ENCODE assay signal across 15 mouse cellular contexts in the genomic region with DNA sequence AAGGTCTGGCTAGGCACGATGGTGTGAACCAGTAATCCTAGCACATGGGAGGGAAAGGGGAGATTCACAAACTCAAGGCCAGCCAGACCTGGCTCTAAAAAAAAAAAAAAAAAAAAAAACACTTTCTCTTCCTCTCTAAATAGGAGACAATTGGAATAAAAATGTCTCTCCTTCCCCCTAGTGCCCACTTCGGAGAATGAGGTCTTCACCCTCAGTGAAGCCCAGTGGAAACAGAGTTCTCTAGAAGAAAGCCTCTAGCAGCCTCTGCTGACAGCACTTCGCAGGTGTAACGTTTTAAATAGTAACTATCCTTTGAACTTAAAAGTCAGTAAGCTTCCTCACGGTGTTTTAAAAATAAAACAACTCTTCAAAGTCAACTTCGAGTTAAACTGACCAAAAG. TPM values are rescaled to one million over a fixed set of nuclear protein-coding genes. Genes with fewer than 3 reads are reported as not detected.
A peak's percentile ranks its signal among the peaks of the same experiment; 100 is the strongest.
DNase-seq lines count a peak whose midpoint lies in the region; ATAC-seq and TF ChIP-seq lines count a peak whose summit lies in the region.
"Had no signal": no experiment of that assay in that cellular context is flagged by ENCODE, and none has a peak within 500 bp of the region (broad histone marks: within the 10 kb centered on the region; RNA-seq: fewer than 3 reads in every experiment).

No protein-coding gene starts in this region.

- no peak for ATAC-seq in heart, postnatal 0 days (ENCODE audit: insufficient read depth, low read depth)
- ATAC-seq in liver, postnatal 0 days: no peak
- ATAC-seq in inflammation-experienced regulatory T-cells, adult 6 months: no peak

- H3K9ac ChIP-seq in heart, postnatal 0 days (replicated peaks; ENCODE audit: low read depth, low read length): no peak overlapping the region
- no peak overlapping the region for H3K9ac ChIP-seq in liver, postnatal 0 days (replicated peaks)
- H3K9ac ChIP-seq in CH12.LX (ENCODE audit: insufficient read depth, low read depth): no peak overlapping the region
- H3K9ac ChIP-seq: embryonic facial prominence, embryonic 13.5 days; hindbrain, embryonic 12.5 days had no signal

- H3K4me1 ChIP-seq in heart, postnatal 0 days (ENCODE audit: control insufficient read depth, insufficient read depth): no peaks in the 10 kb centered on the region
- H3K4me1 ChIP-seq in liver, postnatal 0 days (ENCODE audit: insufficient read depth): no peaks in the 10 kb centered on the region
- peaks cover 0 to 4% of the 10 kb centered on the region in 2 experiments; a peak in 1 of 4 replicates for H3K4me1 ChIP-seq in CH12.LX (ENCODE audit: control insufficient read depth in 1 of 2, insufficient read depth in 2 of 2)
- H3K4me1 ChIP-seq in cortical plate, adult 2 months (ENCODE audit: control insufficient read depth, insufficient read depth, low read length): no peaks in the 10 kb centered on the region
- H3K4me1 ChIP-seq: embryonic facial prominence, embryonic 13.5 days; hindbrain, embryonic 12.5 days had no signal

- peak; percentile 30; the same call in 1 of the 2 replicates for TF ChIP-seq CTCF in heart, postnatal 0 days (IDR thresholded peaks at IDR 0.05; ENCODE audit: low read depth)
- TF ChIP-seq CTCF in liver, postnatal 0 days (IDR thresholded peaks at IDR 0.05; ENCODE audit: low read depth): peak; percentile 8; the same call in 1 of the 2 replicates
- peak in 1 of 2 experiments; percentile 74; a peak in 2 of 4 replicates for TF ChIP-seq CTCF in CH12.LX (conservative IDR thresholded peaks at IDR 0.05 in 1 of 2, IDR thresholded peaks at IDR 0.05 in 1 of 2; ENCODE audit: low read depth in 2 of 2, low read length in 2 of 2)
- peak; percentile 20; the same call in 1 of the 2 replicates for TF ChIP-seq CTCF in cortical plate, adult 2 months (IDR thresholded peaks at IDR 0.05; ENCODE audit: extremely low read depth, insufficient read depth, low read length)

- WGBS in heart, postnatal 0 days: 56% methylated on average over 6 of the region's 6 CpGs
- WGBS in liver, postnatal 0 days (ENCODE audit: insufficient replicate concordance): 72% methylated on average over 6 of the region's 6 CpGs

- no peak for TF ChIP-seq POLR2A in CH12.LX (IDR thresholded peaks at IDR 0.05; ENCODE audit: low read depth, low read length)
- TF ChIP-seq POLR2A in cortical plate, adult 2 months (IDR thresholded peaks at IDR 0.05; ENCODE audit: extremely low read depth, insufficient read depth, low read length): no peak

- TF ChIP-seq RAD21 in CH12.LX (IDR thresholded peaks at IDR 0.05; ENCODE audit: low read depth, low read length): peak; percentile 63

- H3K4me3 ChIP-seq in heart, postnatal 0 days (ENCODE audit: low read depth, low read length): no peak overlapping the region
- H3K4me3 ChIP-seq in liver, postnatal 0 days (ENCODE audit: low read depth, low read length): no peak overlapping the region
- no peak overlapping the region for H3K4me3 ChIP-seq in CH12.LX (replicated peaks in 1 of 3; ENCODE audit: low read depth in 2 of 3, low read length in 2 of 3, poor library complexity in 1 of 3)
- H3K4me3 ChIP-seq in cortical plate, adult 2 months (ENCODE audit: insufficient read depth, low read length): no peak overlapping the region
- H3K4me3 ChIP-seq: embryonic facial prominence, embryonic 13.5 days; hindbrain, embryonic 12.5 days had no signal

- no peaks in the 10 kb centered on the region for H3K27me3 ChIP-seq in heart, postnatal 0 days (ENCODE audit: control insufficient read depth, insufficient read depth, low read length)
- no peaks in the 10 kb centered on the region for H3K27me3 ChIP-seq in liver, postnatal 0 days (ENCODE audit: insufficient read depth, low read length)
- H3K27me3 ChIP-seq in CH12.LX (replicated peaks): no peaks in the 10 kb centered on the region
- H3K27me3 ChIP-seq: embryonic facial prominence, embryonic 13.5 days; hindbrain, embryonic 12.5 days had no signal

- no peaks in the 10 kb centered on the region for H3K79me2 ChIP-seq in CH12.LX (replicated peaks; ENCODE audit: control insufficient read depth, extremely low read depth, insufficient read depth, poor library complexity, severe bottlenecking)

- no peaks in the 10 kb centered on the region for H3K9me3 ChIP-seq in heart, postnatal 0 days (replicated peaks; ENCODE audit: control insufficient read depth, low read length)
- no peaks in the 10 kb centered on the region for H3K9me3 ChIP-seq in liver, postnatal 0 days (ENCODE audit: low read length)
- no peaks in the 10 kb centered on the region for H3K9me3 ChIP-seq in CH12.LX (replicated peaks; ENCODE audit: low read length)
- H3K9me3 ChIP-seq: embryonic facial prominence, embryonic 13.5 days; hindbrain, embryonic 12.5 days had no signal

- H3K36me3 ChIP-seq in heart, postnatal 0 days (replicated peaks; ENCODE audit: control insufficient read depth, insufficient read depth, low read length): peaks cover 13% of the 10 kb centered on the region; the same call in 1 of the 2 replicates
- H3K36me3 ChIP-seq in liver, postnatal 0 days (replicated peaks; ENCODE audit: insufficient read depth, low read length): peaks cover 6% of the 10 kb centered on the region; the same call in 1 of the 2 replicates
- peaks cover 4 to 52% of the 10 kb centered on the region in 2 experiments for H3K36me3 ChIP-seq in CH12.LX (replicated peaks in 1 of 2; ENCODE audit: control insufficient read depth in 1 of 2, insufficient read depth in 1 of 2, low read length in 1 of 2)

- H3K4me2 ChIP-seq in heart, postnatal 0 days (ENCODE audit: low read depth, low read length): no peak overlapping the region
- H3K4me2 ChIP-seq in liver, postnatal 0 days (ENCODE audit: low read depth, low read length): no peak overlapping the region
- H3K4me2 ChIP-seq in CH12.LX (ENCODE audit: insufficient read depth, low read depth, poor library complexity, severe bottlenecking): no peak overlapping the region; the same call in 1 of the 2 replicates
- H3K4me2 ChIP-seq: embryonic facial prominence, embryonic 13.5 days; heart, embryonic 11.5 days; hindbrain, embryonic 12.5 days; liver, embryonic 11.5 days had no signal

- no peak overlapping the region for H3K27ac ChIP-seq in heart, postnatal 0 days (ENCODE audit: low read depth)
- H3K27ac ChIP-seq in liver, postnatal 0 days (ENCODE audit: low read depth): no peak overlapping the region
- H3K27ac ChIP-seq in CH12.LX (ENCODE audit: insufficient read depth, low read depth): no peak overlapping the region
- no peak overlapping the region for H3K27ac ChIP-seq in cortical plate, adult 2 months (ENCODE audit: insufficient read depth, low read length)
- H3K27ac ChIP-seq: embryonic facial prominence, embryonic 13.5 days; hindbrain, embryonic 12.5 days had no signal

- dilution Hi-C loops in CH12.LX (cut with MboI; ENCODE audit: extremely low pct_ligation_motif_present, extremely low pct_unique_long_range_greater_than_20kb, low sequenced_read_pairs): no loop called here

- intact Hi-C loops in heart, postnatal 36 days (cut with DNase I): no loop called here

- TF ChIP-seq EP300 in heart, postnatal 0 days (IDR thresholded peaks at IDR 0.05; ENCODE audit: low read depth): no peak
- no peak for TF ChIP-seq EP300 in liver, postnatal 0 days (IDR thresholded peaks at IDR 0.05; ENCODE audit: low read depth)
- no peak for TF ChIP-seq EP300 in CH12.LX (IDR thresholded peaks at IDR 0.05; ENCODE audit: low read length)

- in situ Hi-C loops in CH12.LX (cut with MboI; ENCODE audit: low pct_ligation_motif_present, low pct_unique_long_range_greater_than_20kb, low sequenced_read_pairs): no loop called here

- no peak for DNase-seq in heart, postnatal 0 days (ENCODE audit: low spot score)
- DNase-seq in heart, postnatal 36 days: no peak
- no peak for DNase-seq in liver, postnatal 0 days
- DNase-seq in liver: no peak
- DNase-seq in CH12.LX (ENCODE audit: extremely low read depth): no peak
- DNase-seq: adrenal gland, adult 2 months; cerebellum, adult 2 months; layer of hippocampus, postnatal 36 days; thymus, postnatal 36 days had no signal

TF ChIP-seq in CH12.LX, 34 proteins besides CTCF, POLR2A, EP300 and RAD21:
- TF ChIP-seq NELFE (IDR thresholded peaks at IDR 0.05; ENCODE audit: low read depth, low read length) (no peak), SMC3 (IDR thresholded peaks at IDR 0.05; ENCODE audit: low read depth, low read length) (peak; percentile 48), ZNF384 (IDR thresholded peaks at IDR 0.05; ENCODE audit: low read depth, low read length) (peak; percentile 91)

RNA-seq across cellular contexts. Expression of a gene that starts 33.8 kb away (rescaled TPM):
- 28.5 and 32.8 TPM in 2 replicates for total RNA-seq in heart, postnatal 0 days (2014; rRNA removed; ENCODE audit: low replicate concordance)
- polyA plus RNA-seq in heart, postnatal 0 days (2015; fragmentation: Nextera tagmentation; extraction: Ambion mirVana): 32.3 and 32.6 TPM in 2 replicates
- total RNA-seq in heart, postnatal 36 days (2021): 10 to 100 TPM; 18.6 to 19.4 TPM
- polyA plus RNA-seq in liver, postnatal 0 days (2015; fragmentation: Nextera tagmentation; extraction: Ambion mirVana): 13.1 and 15.5 TPM in 2 replicates
- total RNA-seq in CH12.LX (2012; rRNA removed) (20.9 and 21.9 TPM in 2 replicates), CH12.LX (2014; rRNA removed) (21.7 and 23.6 TPM in 2 replicates)
- polyA plus RNA-seq in CH12.LX (2012; ENCODE audit: insufficient read length, low read depth): 37.1 and 38.5 TPM in 2 replicates
- polyA plus RNA-seq in cortical plate, adult 2 months (2012; rRNA removed): 26.5 and 26.6 TPM in 2 replicates
- 10 to 100 TPM; 30.0 to 36.8 (median 30.3) TPM for polyA plus RNA-seq in inflammation-experienced regulatory T-cells, adult 6 months (2017; shearing (Covaris generic))

RNA-seq across cellular contexts. Expression of a gene that starts 43.9 kb away (rescaled TPM):
- 24.9 and 28.8 TPM in 2 replicates for total RNA-seq in heart, postnatal 0 days (2014; rRNA removed; ENCODE audit: low replicate concordance)
- 3.5 and 3.8 TPM in 2 replicates for polyA plus RNA-seq in heart, postnatal 0 days (2015; fragmentation: Nextera tagmentation; extraction: Ambion mirVana)
- total RNA-seq in heart, postnatal 36 days (2021): 10 to 100 TPM in 1 of 2 experiments, 1 to 10 TPM in 1; 9.3 to 11.5 TPM
- polyA plus RNA-seq in liver, postnatal 0 days (2015; fragmentation: Nextera tagmentation; extraction: Ambion mirVana): 3.6 and 4.1 TPM in 2 replicates
- total RNA-seq in CH12.LX (2012; rRNA removed) (42.3 and 48.2 TPM in 2 replicates), CH12.LX (2014; rRNA removed) (45.0 and 48.8 TPM in 2 replicates)
- polyA plus RNA-seq in CH12.LX (2012; ENCODE audit: insufficient read length, low read depth): 36.9 and 37.4 TPM in 2 replicates
- 11.5 TPM in 2 replicates for polyA plus RNA-seq in cortical plate, adult 2 months (2012; rRNA removed)
- 10 to 100 TPM in 2 of 3 experiments, 1 to 10 TPM in 1; 9.6 to 11.9 (median 11.2) TPM for polyA plus RNA-seq in inflammation-experienced regulatory T-cells, adult 6 months (2017; shearing (Covaris generic))
